Mouse (Mus musculus) erythroblast, embryonic 14.5 days (primary cell): Measurements from ENCODE around the gene Nop16. TPM values are rescaled to one million over a fixed set of nuclear protein-coding genes. Genes with fewer than 3 reads are reported as not detected.

Experiments
- H3K27me3 ChIP-seq: 2 replicates; pipeline ENCODE4 v1.6.1; 2012; ENCODE audit warnings: inconsistent platforms; ENCODE audit not compliant: control insufficient read depth
- H3K36me3 ChIP-seq: 2 replicates; pipeline ENCODE4 v1.6.1; 2012; ENCODE audit warnings: mild to moderate bottlenecking, inconsistent platforms; ENCODE audit not compliant: control insufficient read depth
- H3K4me1 ChIP-seq: 2 replicates; pipeline ENCODE4 v1.6.1; 2012; ENCODE audit warnings: inconsistent platforms; ENCODE audit not compliant: control insufficient read depth
- H3K4me3 ChIP-seq: replicated peaks from 2 replicates; pipeline ENCODE3; 2012; ENCODE audit warnings: moderate library complexity, mild to moderate bottlenecking, inconsistent platforms
- H3K9me3 ChIP-seq: 2 replicates; pipeline ENCODE4 v1.6.1; 2012; ENCODE audit warnings: low read length, inconsistent platforms, mixed read lengths; ENCODE audit not compliant: control insufficient read depth
- GATA1 ChIP-seq: IDR thresholded peaks from 2 replicates; pipeline ENCODE4 v1.6.1; 2012; ENCODE audit warnings: low read length, inconsistent platforms, mixed read lengths
- TAL1 ChIP-seq: IDR thresholded peaks from 3 replicates; pipeline ENCODE4 v1.6.1; 2012; ENCODE audit warnings: low read length, inconsistent platforms, mixed read lengths
- polyA plus RNA-seq: library from polyadenylated mRNA; stranded (reverse); fragments of >175 nt; gene quantifications from 2 replicates; pipeline ENCODE4 v1.2.3, GENCODE M21; 2012

Nop16 gene
- polyA plus RNA-seq, 1 experiment = 1.7 TPM

DNA sequence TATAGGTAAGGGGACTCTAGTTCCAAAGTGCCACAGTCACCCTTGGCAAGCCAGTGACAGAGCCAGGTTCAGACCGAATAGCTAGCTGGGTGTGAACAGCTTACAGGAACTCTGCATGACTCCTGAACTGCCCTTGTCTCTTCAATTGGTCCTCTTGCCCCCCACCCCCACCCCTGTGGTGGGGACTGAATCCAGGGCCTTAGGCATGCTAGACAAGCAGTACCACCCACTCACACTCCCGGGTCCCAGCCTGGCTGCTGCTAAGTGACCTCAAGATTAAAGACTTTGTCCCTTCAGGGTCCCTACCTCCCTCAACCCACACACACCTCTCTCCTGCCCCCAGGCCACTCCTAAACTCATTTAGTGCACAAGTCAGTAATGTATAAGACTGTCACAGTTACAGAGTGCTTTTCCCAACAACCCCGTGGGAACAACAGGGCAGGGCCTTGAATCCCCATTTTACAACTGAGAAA is 12.8 kb upstream of the Nop16 start:
- H3K4me3 ChIP-seq = no peak overlapping the region
- no peaks in the 10 kb centered on the region for H3K27me3 ChIP-seq
- H3K36me3 ChIP-seq = peaks cover 93% of the 10 kb centered on the region
- TF ChIP-seq GATA1 (no peak), TAL1 (no peak)
- H3K4me1 ChIP-seq = peaks cover 15% of the 10 kb centered on the region
- peaks cover 2% of the 10 kb centered on the region; the same call in 1 of the 2 replicates for H3K9me3 ChIP-seq

DNA sequence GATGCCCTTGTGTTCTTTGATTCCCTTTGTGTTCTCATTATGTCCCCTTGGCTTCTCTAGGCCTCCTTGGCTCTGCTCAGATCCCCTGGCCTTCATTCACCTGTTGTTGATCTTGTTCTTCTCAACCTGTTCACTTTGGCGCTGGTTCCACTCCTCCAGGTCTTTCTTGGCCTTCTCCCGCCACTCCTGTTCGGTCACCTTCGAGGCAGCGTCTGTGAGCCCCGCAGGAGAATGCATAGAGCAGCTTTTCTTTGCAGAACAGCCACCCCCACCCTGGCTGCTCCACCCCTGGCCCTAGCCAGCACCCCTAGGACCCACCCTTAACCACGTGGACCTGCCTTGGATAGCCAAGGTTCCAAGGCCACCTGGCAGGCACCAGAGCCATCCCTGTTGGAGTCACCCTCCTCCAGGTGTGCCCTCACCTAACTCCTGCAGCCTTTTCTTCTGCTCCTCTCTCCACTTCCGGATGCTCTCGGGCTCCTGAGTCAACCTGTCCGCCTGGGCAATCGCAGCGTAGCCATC is 8.8 kb upstream of the Nop16 start:
- no peaks in the 10 kb centered on the region for H3K27me3 ChIP-seq
- peaks cover 3% of the 10 kb centered on the region for H3K4me1 ChIP-seq
- H3K4me3 ChIP-seq = no peak overlapping the region
- H3K36me3 ChIP-seq = peaks cover 97% of the 10 kb centered on the region
- H3K9me3 ChIP-seq = peaks cover 2% of the 10 kb centered on the region; the same call in 1 of the 2 replicates
- TF ChIP-seq GATA1 = no peak
- no peak for TF ChIP-seq TAL1

DNA sequence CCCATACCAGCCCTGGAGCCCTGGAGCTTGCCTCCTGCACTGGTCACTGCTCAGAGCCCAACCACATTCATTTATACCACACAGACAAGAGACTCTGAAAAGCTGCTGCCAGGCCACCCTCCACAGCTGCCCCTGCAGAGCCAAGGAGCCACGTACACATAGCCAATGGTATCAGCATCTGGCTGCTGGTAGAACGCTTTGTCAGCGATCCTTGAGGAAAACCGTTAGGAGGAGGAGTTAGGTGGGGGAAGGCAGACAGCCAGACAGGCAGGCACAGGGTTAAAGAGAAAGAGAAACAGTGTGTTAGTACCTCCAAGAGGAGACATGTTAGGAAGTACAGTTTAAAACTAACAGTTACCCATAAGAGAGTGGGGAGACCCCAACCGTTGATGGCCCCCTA is 7.0 kb upstream of the Nop16 start:
- peaks cover 94% of the 10 kb centered on the region for H3K36me3 ChIP-seq
- TF ChIP-seq GATA1 (no peak), TAL1 (no peak)
- H3K4me3 ChIP-seq = no peak overlapping the region
- H3K27me3 ChIP-seq = no peaks in the 10 kb centered on the region
- peaks cover 2% of the 10 kb centered on the region; the same call in 1 of the 2 replicates for H3K9me3 ChIP-seq
- peaks cover 13% of the 10 kb centered on the region for H3K4me1 ChIP-seq

DNA sequence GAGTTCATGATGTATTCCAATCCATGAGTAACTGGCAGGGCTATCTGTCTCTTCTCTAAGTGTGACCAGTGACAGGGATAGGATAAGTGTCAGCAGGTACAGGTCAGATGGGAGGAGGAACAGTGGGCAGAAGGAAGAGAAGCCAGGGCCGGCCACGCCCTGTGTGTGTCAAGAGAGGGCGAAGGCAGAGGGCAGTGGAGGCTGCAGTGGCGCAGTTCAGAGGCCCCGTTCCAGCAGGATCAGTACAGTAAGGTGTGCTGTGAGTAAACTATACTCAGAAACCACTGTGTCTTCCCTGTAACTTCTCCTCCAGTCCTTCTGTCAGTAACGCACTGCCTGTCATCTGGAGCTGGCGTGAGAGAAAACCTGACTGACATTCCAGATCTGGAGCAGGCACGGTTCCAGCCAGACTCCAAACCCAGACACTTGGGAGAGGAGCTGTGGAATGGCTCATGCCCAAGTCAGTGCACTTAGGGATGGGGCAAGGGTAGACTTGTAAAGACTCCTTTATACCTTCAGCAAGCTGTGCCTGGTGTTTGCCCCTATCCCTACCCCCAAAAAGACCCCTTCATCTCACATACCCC is 6.3 kb upstream of the Nop16 start:
- Histone ChIP-seq H3K36me3 (peaks cover 93% of the 10 kb centered on the region), H3K4me3 (no peak overlapping the region)

DNA sequence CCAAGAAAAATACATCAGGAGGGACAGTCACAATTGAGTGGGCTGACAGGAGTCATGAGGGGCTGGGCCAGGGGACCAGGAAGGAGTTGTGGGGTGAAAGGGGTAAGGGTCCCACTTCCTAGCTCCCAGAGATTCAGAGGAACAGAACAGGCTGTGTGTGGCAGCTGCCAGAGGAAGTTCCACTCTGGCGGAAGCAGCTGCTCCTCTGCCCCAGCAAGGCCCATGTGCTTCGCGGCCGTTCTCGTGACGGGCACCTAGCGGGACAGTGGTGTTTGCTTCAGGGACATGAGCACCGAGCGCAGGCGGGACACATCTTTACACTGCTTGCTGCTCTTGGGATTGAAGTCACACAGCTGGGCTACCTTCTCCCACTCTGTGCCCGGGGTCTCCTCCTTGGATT is 3.7 kb upstream of the Nop16 start:
- H3K27me3 ChIP-seq = no peaks in the 10 kb centered on the region
- H3K9me3 ChIP-seq = no peaks in the 10 kb centered on the region
- peaks cover 38% of the 10 kb centered on the region for H3K4me1 ChIP-seq
- H3K36me3 ChIP-seq = peaks cover 69% of the 10 kb centered on the region
- TF ChIP-seq TAL1 (no peak), GATA1 (no peak)
- no peak overlapping the region for H3K4me3 ChIP-seq

More for the DNA sequence above, 6.3 kb upstream of the Nop16 start:
- Histone ChIP-seq H3K27me3 (no peaks in the 10 kb centered on the region), H3K9me3 (peaks cover 2% of the 10 kb centered on the region; the same call in 1 of the 2 replicates), H3K4me1 (peaks cover 20% of the 10 kb centered on the region)
- no peak for TF ChIP-seq TAL1
- no peak for TF ChIP-seq GATA1

DNA sequence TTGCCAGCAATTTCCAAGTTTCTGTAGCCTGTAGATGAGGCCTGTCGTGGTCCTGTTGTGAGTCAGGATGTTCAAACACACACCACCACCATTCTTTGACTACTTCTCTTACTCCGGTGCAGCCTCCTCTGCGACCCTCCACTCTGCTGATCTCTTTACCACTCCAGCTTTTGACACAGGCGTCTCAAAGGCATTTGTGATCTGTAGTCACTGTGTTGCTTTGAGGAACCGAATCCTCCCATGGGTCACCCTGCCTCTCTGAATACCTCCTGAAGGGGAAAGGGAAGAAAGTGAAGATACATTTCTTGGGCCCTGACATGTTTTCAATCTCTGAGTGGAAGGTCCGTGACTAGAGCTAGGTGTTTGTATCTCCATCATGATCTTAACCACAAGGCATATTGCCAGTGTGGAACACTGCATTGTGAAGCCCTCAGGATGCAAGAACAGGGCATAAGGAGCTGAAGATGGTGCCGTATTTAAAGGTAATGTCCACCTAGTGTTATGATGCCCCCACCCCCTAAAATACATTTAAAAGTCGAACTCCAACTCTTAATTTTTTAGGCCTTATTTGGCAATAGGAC is 2.0 kb upstream of the Nop16 start:
- H3K27me3 ChIP-seq = no peaks in the 10 kb centered on the region
- H3K36me3 ChIP-seq = peaks cover 64% of the 10 kb centered on the region
- peak overlapping the region; percentile 83 for H3K4me3 ChIP-seq

DNA sequence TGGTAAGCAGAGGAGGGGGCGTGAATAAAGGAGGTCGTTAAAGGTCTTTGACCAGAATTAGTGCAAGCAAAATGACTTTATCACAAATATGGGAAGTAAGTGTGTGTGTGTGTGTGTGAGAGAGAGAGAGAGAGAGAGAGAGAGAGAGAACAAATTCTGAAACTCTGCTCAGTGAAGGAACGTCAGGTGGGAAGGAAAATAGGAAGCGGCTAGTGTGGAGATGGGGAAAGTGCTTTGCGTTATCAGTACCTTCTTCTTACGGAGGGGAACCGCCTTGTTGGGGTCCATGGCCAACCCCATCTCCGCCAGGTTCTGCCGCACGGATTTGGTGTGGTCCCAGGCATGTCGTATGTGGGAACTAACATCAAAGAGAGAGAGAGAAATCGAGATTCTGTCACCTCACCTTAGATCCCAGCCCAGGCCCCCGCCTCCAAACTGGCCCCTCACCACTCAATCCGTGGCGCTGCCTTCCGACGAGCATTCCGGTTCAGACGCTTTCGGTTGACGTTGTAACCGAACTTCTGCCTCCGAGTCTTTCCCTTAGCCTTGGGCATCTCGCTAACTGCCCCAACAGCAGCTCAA is 385 bp downstream of the Nop16 start:
- TF ChIP-seq TAL1 (no peak), GATA1 (no peak)
- Histone ChIP-seq H3K36me3 (peaks cover 60% of the 10 kb centered on the region), H3K9me3 (no peaks in the 10 kb centered on the region), H3K4me3 (peak overlapping the region; percentile 83), H3K4me1 (peaks cover 42% of the 10 kb centered on the region), H3K27me3 (no peaks in the 10 kb centered on the region)

More for the DNA sequence above, 2.0 kb upstream of the Nop16 start:
- peaks cover 44% of the 10 kb centered on the region for H3K4me1 ChIP-seq
- H3K9me3 ChIP-seq = no peaks in the 10 kb centered on the region
- no peak for TF ChIP-seq TAL1
- TF ChIP-seq GATA1 = no peak

DNA sequence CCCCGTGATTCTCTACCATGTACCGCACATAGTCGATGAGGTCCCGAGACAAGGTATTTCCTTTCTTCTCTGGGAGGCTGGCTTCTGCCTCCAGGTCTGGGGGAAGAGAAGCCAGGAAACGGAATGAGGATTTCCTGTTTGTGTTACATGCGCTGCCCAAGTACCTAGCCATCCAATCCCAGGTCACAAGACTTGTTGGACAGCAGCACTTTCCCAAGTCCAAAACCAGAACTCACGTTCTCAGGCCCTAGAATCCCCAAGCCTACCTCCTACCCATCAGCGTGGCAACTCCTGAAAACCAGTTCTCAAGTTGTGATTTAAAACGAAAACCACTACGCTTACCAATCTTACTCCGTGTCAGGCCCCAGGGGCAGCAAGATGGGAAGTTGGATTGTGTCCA is 4.1 kb downstream of the Nop16 start:
- peaks cover 21% of the 10 kb centered on the region for H3K4me1 ChIP-seq
- TF ChIP-seq TAL1 = no peak
- TF ChIP-seq GATA1 = no peak
- H3K36me3 ChIP-seq = peaks cover 65% of the 10 kb centered on the region
- H3K9me3 ChIP-seq = no peaks in the 10 kb centered on the region
- H3K27me3 ChIP-seq = no peaks in the 10 kb centered on the region
- no peak overlapping the region for H3K4me3 ChIP-seq

DNA sequence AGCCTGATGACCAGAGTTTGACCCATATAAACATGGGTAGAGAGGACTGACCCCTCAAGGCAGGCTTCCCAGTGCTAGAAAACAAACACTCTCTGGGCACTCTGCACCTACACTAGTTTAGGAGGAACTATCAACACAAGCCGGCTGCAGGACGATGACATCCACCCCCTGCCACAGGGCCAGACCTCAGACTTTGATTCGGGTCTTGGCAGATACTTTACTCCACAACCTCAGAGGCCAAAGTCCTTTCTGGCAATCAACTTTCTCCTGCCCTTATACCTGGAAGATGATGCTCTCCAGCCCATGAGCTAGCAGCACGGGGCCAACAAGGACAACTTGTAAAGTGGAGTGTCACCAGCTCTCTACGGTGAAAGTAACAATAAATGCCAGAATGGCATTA is 7.0 kb downstream of the Nop16 start:
- H3K36me3 ChIP-seq = peaks cover 68% of the 10 kb centered on the region
- H3K4me1 ChIP-seq = peaks cover 6% of the 10 kb centered on the region
- H3K4me3 ChIP-seq = no peak overlapping the region
- no peak for TF ChIP-seq GATA1
- TF ChIP-seq TAL1 = no peak
- H3K27me3 ChIP-seq = no peaks in the 10 kb centered on the region
- no peaks in the 10 kb centered on the region for H3K9me3 ChIP-seq
